Mouse (Mus musculus): ENCODE measurements around the gene Wwc1. TPM values are rescaled to one million over a fixed set of nuclear protein-coding genes. Genes with fewer than 3 reads are reported as not detected.

Gene Wwc1
- polyA plus RNA-seq, 1 experiment from 2014 or later: 8.5 TPM

- H3K9ac ChIP-seq (ENCODE audit: low read length): no peak overlapping the region
- no peak overlapping the region for H3K4me3 ChIP-seq (ENCODE audit: low read depth, low read length)
- H3K27me3 ChIP-seq (ENCODE audit: control insufficient read depth, insufficient read depth, low read length): no peaks in the 10 kb centered on the region
- 92% methylated on average over 8 of the region's 8 CpGs for WGBS
- ATAC-seq (ENCODE audit: low FRiP score) (no peak), DNase-seq (ENCODE audit: low spot score, missing footprints) (no peak)
- no peaks in the 10 kb centered on the region for H3K36me3 ChIP-seq (ENCODE audit: control insufficient read depth, insufficient read depth, low read length)
- H3K4me1 ChIP-seq (ENCODE audit: control insufficient read depth, insufficient read depth, low read length): peaks cover 12% of the 10 kb centered on the region
- no peak overlapping the region for H3K27ac ChIP-seq (ENCODE audit: low read depth, low read length)
- H3K9me3 ChIP-seq (ENCODE audit: control insufficient read depth, low read length): no peaks in the 10 kb centered on the region
- H3K4me2 ChIP-seq: no peak overlapping the region
Measured at GRCm38 (mm10) chr11:35916466-35917185, 63.7 kb downstream of the Wwc1 start.

DNA sequence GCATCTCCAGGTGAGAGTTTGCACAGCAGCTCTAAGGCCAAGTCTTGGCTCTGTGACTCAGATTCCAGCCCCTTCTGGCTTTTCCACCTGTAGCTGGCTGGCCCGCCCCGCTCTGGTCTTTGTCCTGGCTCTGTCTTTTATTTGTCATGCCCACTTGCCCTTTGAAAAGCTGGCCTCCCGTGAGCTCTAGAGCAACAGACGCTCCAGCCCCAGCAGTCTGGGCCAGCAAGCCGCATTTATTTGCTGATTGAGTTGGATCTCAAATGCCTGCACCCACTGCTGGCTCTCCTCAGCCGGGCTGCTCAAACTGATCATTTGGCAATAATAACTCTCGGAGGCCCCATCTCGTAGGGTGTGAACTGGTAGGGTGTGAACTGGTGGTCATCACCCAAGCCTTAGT is 64.8 kb downstream of the Wwc1 start:
- no peak for ATAC-seq (ENCODE audit: low FRiP score)
- no peak overlapping the region for H3K27ac ChIP-seq (ENCODE audit: low read depth, low read length)
- no peak overlapping the region for H3K4me2 ChIP-seq

DNA sequence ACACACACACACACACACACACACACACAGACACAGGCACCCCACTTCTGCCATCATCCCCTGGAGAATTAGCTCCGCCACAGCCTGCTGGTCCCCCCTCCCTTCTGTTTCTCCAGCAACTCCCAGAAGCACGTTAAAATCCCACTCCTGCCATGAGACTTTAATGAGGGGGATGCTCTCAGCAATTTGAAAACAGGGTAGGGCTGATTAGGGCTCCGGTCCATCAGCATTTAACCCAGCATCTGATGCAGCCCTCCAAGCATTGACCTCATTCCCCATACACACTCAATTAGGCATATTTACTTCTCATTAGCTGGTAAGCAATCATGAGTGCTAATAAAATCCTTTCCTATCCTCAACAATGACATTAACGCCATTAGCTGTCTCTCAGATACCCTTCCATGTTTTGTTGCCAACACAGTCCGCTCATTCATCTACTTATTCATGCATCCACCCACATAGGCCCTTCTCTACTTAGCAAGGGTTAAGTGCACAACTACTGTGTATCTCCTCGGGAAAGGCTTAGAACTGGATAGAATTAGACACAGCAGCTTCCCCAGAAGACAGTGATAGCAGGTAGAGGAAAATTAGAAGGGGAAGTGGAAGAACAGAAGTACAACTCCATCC is 66.8 kb downstream of the Wwc1 start:
- no peak overlapping the region for H3K27ac ChIP-seq (ENCODE audit: low read depth, low read length)
- H3K4me1 ChIP-seq (ENCODE audit: control insufficient read depth, insufficient read depth, low read length): peaks cover 6% of the 10 kb centered on the region; the same call in 1 of the 2 replicates
- H3K36me3 ChIP-seq (ENCODE audit: control insufficient read depth, insufficient read depth, low read length): no peaks in the 10 kb centered on the region
- DNase-seq (ENCODE audit: low spot score, missing footprints) (no peak), ATAC-seq (ENCODE audit: low FRiP score) (no peak)
- H3K4me3 ChIP-seq (ENCODE audit: low read depth, low read length): no peak overlapping the region
- 77% methylated on average over 6 of the region's 6 CpGs for WGBS
- H3K9ac ChIP-seq (ENCODE audit: low read length): no peak overlapping the region
- no peaks in the 10 kb centered on the region for H3K9me3 ChIP-seq (ENCODE audit: control insufficient read depth, low read length)
- no peak overlapping the region for H3K4me2 ChIP-seq
- H3K27me3 ChIP-seq (ENCODE audit: control insufficient read depth, insufficient read depth, low read length): no peaks in the 10 kb centered on the region

More for the DNA sequence above, 64.8 kb downstream of the Wwc1 start:
- DNase-seq (ENCODE audit: low spot score, missing footprints): no peak
- 44% methylated on average over 8 of the region's 8 CpGs for whole genome bisulfite sequencing
- Histone ChIP-seq H3K9me3 (ENCODE audit: control insufficient read depth, low read length) (no peaks in the 10 kb centered on the region), H3K9ac (ENCODE audit: low read length) (no peak overlapping the region), H3K27me3 (ENCODE audit: control insufficient read depth, insufficient read depth, low read length) (no peaks in the 10 kb centered on the region), H3K4me3 (ENCODE audit: low read depth, low read length) (no peak overlapping the region), H3K4me1 (ENCODE audit: control insufficient read depth, insufficient read depth, low read length) (peaks cover 12% of the 10 kb centered on the region), H3K36me3 (ENCODE audit: control insufficient read depth, insufficient read depth, low read length) (no peaks in the 10 kb centered on the region)

- no peak overlapping the region for H3K4me3 ChIP-seq (ENCODE audit: low read depth, low read length)
- ATAC-seq (ENCODE audit: low FRiP score): no peak
- no peak overlapping the region for H3K4me2 ChIP-seq
- H3K27ac ChIP-seq (ENCODE audit: low read depth, low read length): no peak overlapping the region
- no peaks in the 10 kb centered on the region for H3K36me3 ChIP-seq (ENCODE audit: control insufficient read depth, insufficient read depth, low read length)
- no peak for DNase-seq (ENCODE audit: low spot score, missing footprints)
- no peaks in the 10 kb centered on the region for H3K4me1 ChIP-seq (ENCODE audit: control insufficient read depth, insufficient read depth, low read length)
- H3K9me3 ChIP-seq (ENCODE audit: control insufficient read depth, low read length): no peaks in the 10 kb centered on the region
- WGBS: 87% methylated on average over 7 of the region's 7 CpGs
- H3K27me3 ChIP-seq (ENCODE audit: control insufficient read depth, insufficient read depth, low read length): no peaks in the 10 kb centered on the region
- no peak overlapping the region for H3K9ac ChIP-seq (ENCODE audit: low read length)
Measured at GRCm38 (mm10) chr11:35904955-35905550, 75.3 kb downstream of the Wwc1 start.

DNA sequence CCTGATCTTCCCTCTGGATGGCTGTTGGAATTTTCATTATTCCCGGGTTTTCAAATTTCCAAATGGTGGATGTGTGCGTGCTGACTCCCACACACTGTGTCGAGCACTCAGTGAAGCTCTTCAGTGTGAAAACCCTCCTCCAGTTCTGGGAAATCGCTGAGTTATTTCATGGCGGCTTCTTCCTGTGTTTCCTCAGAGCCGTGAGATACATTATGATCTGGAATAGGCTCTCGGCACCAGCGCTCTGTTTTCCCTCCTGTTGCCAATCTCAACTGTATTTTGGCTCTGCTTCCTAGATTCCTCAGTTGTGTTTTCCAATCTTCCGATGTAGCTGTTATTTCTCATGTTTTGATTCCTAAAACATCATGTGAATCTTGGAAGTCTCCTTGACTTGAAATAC is 77.2 kb downstream of the Wwc1 start:
- ATAC-seq (ENCODE audit: low FRiP score) (no peak), DNase-seq (ENCODE audit: low spot score, missing footprints) (no peak)
- no peaks in the 10 kb centered on the region for H3K36me3 ChIP-seq (ENCODE audit: control insufficient read depth, insufficient read depth, low read length)
- no peak overlapping the region for H3K4me2 ChIP-seq
- no peak overlapping the region for H3K27ac ChIP-seq (ENCODE audit: low read depth, low read length)
- H3K4me1 ChIP-seq (ENCODE audit: control insufficient read depth, insufficient read depth, low read length): no peaks in the 10 kb centered on the region
- no peaks in the 10 kb centered on the region for H3K9me3 ChIP-seq (ENCODE audit: control insufficient read depth, low read length)
- H3K4me3 ChIP-seq (ENCODE audit: low read depth, low read length): no peak overlapping the region
- H3K9ac ChIP-seq (ENCODE audit: low read length): no peak overlapping the region
- 94% methylated on average over 9 of the region's 9 CpGs for WGBS
- H3K27me3 ChIP-seq (ENCODE audit: control insufficient read depth, insufficient read depth, low read length): no peaks in the 10 kb centered on the region

- Histone ChIP-seq H3K9ac (ENCODE audit: low read length) (no peak overlapping the region), H3K4me3 (ENCODE audit: low read depth, low read length) (no peak overlapping the region), H3K27ac (ENCODE audit: low read depth, low read length) (no peak overlapping the region), H3K36me3 (ENCODE audit: control insufficient read depth, insufficient read depth, low read length) (no peaks in the 10 kb centered on the region), H3K4me2 (no peak overlapping the region), H3K4me1 (ENCODE audit: control insufficient read depth, insufficient read depth, low read length) (peaks cover 2% of the 10 kb centered on the region; the same call in 1 of the 2 replicates), H3K27me3 (ENCODE audit: control insufficient read depth, insufficient read depth, low read length) (no peaks in the 10 kb centered on the region), H3K9me3 (ENCODE audit: control insufficient read depth, low read length) (no peaks in the 10 kb centered on the region)
- DNase-seq (ENCODE audit: low spot score, missing footprints): no peak
- no peak for ATAC-seq (ENCODE audit: low FRiP score)
- WGBS: 69% methylated on average over 9 of the region's 9 CpGs
Measured at GRCm38 (mm10) chr11:35899946-35900345, 80.4 kb downstream of the Wwc1 start.

DNA sequence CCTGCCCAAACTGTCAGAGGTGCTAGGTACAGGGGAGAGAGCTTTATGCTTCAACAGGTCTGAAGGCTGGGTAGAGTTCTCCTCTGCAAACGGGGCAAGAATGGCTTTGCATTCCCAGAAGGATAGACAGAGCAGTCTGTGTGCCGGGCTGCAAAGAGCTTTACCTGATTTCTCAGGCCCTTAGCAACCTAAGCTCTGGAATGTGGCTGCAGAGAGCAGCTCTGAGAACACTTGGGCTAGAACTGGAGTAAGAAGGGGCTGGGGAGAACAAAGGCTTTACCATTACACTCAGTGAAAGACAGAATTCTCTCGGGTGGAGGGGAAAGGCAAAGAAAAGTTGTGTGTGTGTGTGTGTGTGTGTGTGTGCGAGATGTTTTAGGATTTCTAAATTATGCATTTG is 86.9 kb downstream of the Wwc1 start:
- H3K4me2 ChIP-seq: no peak overlapping the region
- ATAC-seq (ENCODE audit: low FRiP score) (peak; percentile 40; the same call in 1 of the 2 replicates), DNase-seq (ENCODE audit: low spot score, missing footprints) (no peak)
- H3K9ac ChIP-seq (ENCODE audit: low read length): peak overlapping the region; percentile 30; the same call in 1 of the 2 replicates
- peak overlapping the region; percentile 35; the same call in 1 of the 2 replicates for H3K27ac ChIP-seq (ENCODE audit: low read depth, low read length)
- H3K4me1 ChIP-seq (ENCODE audit: control insufficient read depth, insufficient read depth, low read length): peaks cover 27% of the 10 kb centered on the region
- H3K9me3 ChIP-seq (ENCODE audit: control insufficient read depth, low read length): no peaks in the 10 kb centered on the region
- no peaks in the 10 kb centered on the region for H3K27me3 ChIP-seq (ENCODE audit: control insufficient read depth, insufficient read depth, low read length)
- H3K36me3 ChIP-seq (ENCODE audit: control insufficient read depth, insufficient read depth, low read length): 0 out of 2 replicates have a peak, but pooled peaks cover 2% of the 10 kb centered on the region
- no peak overlapping the region for H3K4me3 ChIP-seq (ENCODE audit: low read depth, low read length)
- WGBS: 22% methylated on average over 4 of the region's 4 CpGs

DNA sequence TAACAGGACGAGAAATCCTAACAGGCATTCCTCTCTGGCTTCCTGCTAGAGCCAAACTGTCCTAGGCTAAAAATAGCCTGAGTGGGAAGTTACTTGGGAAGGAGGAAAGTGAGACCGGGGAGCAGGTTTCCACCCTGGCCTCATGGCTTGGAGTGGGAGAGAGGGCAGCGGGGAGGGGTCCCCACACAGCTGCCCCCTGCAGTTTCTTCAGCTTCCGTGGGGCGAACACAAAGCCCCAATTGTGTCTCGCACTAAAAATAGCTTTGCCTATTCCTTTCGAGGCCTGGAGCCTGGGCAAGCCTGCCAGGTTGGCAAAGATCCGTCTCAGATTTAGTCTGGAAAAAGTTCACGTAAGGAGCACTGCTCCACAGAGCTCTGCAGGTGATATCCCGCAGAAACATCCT is 87.3 kb downstream of the Wwc1 start:
- DNase-seq (ENCODE audit: low spot score, missing footprints): no peak
- Histone ChIP-seq H3K4me1 (ENCODE audit: control insufficient read depth, insufficient read depth, low read length) (peaks cover 28% of the 10 kb centered on the region), H3K9me3 (ENCODE audit: control insufficient read depth, low read length) (no peaks in the 10 kb centered on the region), H3K27me3 (ENCODE audit: control insufficient read depth, insufficient read depth, low read length) (no peaks in the 10 kb centered on the region), H3K9ac (ENCODE audit: low read length) (peak overlapping the region; percentile 30), H3K4me2 (no peak overlapping the region), H3K4me3 (ENCODE audit: low read depth, low read length) (no peak overlapping the region), H3K27ac (ENCODE audit: low read depth, low read length) (peak overlapping the region; percentile 35; the same call in 1 of the 2 replicates), H3K36me3 (ENCODE audit: control insufficient read depth, insufficient read depth, low read length) (0 out of 2 replicates have a peak, but pooled peaks cover 2% of the 10 kb centered on the region)
- WGBS: 38% methylated on average over 10 of the region's 10 CpGs
- no peak for ATAC-seq (ENCODE audit: low FRiP score)

DNA sequence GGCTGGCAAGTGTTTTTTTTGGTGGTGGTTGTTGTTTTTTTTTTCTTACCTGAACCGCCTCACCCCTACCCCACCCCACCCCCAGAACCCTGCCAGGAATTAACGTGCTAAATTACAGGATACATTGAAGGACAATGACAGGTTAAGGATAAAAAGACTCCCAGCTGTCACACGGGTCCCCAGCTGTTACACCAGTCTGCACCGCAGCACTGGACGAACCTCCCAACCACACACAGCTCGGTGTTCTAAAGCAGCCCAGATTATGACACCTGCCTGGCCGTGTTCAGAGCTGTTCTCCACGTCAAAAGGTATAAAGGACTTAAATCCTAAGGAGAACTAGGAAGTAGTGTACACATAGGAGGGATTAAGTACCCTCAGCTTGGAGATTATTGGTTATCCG is 88.0 kb downstream of the Wwc1 start:
- H3K9ac ChIP-seq (ENCODE audit: low read length): no peak overlapping the region
- no peak overlapping the region for H3K4me3 ChIP-seq (ENCODE audit: low read depth, low read length)
- no peaks in the 10 kb centered on the region for H3K9me3 ChIP-seq (ENCODE audit: control insufficient read depth, low read length)
- no peaks in the 10 kb centered on the region for H3K27me3 ChIP-seq (ENCODE audit: control insufficient read depth, insufficient read depth, low read length)
- 67% methylated on average over 9 of the region's 9 CpGs for WGBS
- peaks cover 28% of the 10 kb centered on the region for H3K4me1 ChIP-seq (ENCODE audit: control insufficient read depth, insufficient read depth, low read length)
- H3K4me2 ChIP-seq: no peak overlapping the region
- no peak overlapping the region for H3K27ac ChIP-seq (ENCODE audit: low read depth, low read length)
- H3K36me3 ChIP-seq (ENCODE audit: control insufficient read depth, insufficient read depth, low read length): 0 out of 2 replicates have a peak, but pooled peaks cover 2% of the 10 kb centered on the region
- no peak for DNase-seq (ENCODE audit: low spot score, missing footprints)
- ATAC-seq (ENCODE audit: low FRiP score): no peak

Measured in midbrain, embryonic 11.5 days (tissue).